In the genomic region with DNA sequence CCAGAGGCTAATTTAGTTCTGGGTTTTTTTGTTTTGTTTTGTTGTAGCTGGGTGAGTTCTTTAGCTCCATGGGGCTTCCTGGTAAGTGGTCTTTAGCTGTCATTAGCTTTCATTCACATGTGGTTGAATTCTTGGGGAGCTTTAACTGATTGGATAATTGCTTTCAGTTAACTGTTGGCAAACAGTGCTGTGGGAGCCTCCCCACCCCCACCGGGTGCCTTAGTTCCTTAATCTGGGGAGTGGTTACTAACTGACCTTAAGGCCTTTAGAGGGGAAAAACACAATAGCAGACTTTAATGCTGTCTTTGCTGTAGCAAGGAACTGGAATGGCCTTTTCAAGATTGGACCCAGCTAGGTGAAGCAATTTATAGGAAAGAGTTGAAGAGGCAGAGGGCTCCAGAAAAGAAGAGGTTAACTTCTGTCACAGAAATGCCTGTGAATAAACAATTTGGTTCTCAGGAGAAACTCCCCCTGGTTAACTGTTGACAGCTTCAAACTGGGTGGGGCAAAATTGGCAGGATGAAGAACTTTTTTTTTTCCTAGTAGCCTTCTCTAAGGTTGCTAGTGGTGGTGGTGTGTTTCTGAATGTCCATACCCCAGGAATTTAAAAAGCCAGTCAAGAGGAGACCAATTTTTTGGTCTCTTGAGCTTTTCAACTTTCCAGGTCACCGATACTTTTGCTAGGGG, we compare ENCODE assay signal across 8 mouse cellular contexts. TPM values are rescaled to one million over a fixed set of nuclear protein-coding genes. Genes with fewer than 3 reads are reported as not detected.
DNase-seq lines count a peak whose midpoint lies in the region; ATAC-seq and TF ChIP-seq lines count a peak whose summit lies in the region.

No protein-coding gene starts in this region.

- H3K36me3 ChIP-seq in intestine, embryonic 16.5 days (ENCODE audit: control insufficient read depth, insufficient read depth, low read length): no peaks in the 10 kb centered on the region; the same call in 1 of the 2 replicates
- no peaks in the 10 kb centered on the region for H3K36me3 ChIP-seq in intestine, embryonic 15.5 days
- H3K36me3 ChIP-seq in kidney, postnatal 0 days (ENCODE audit: insufficient read depth, low read length): no peaks in the 10 kb centered on the region

- ATAC-seq in intestine, embryonic 16.5 days: 0 out of 2 replicates have a peak, but pooled peaks have one; percentile 28
- no peak for ATAC-seq in intestine, embryonic 15.5 days
- ATAC-seq in kidney, postnatal 0 days (replicated peaks; ENCODE audit: low FRiP score, low read depth): no peak
- peak; percentile 42 for ATAC-seq in megakaryocyte-erythroid progenitor cell, adult 5-6 weeks (replicated peaks; ENCODE audit: low FRiP score, low TSS enrichment, poor library complexity, severe bottlenecking)

- H3K4me3 ChIP-seq in intestine, embryonic 16.5 days (ENCODE audit: low read length): no peak overlapping the region
- no peak overlapping the region for H3K4me3 ChIP-seq in intestine, embryonic 15.5 days (replicated peaks)
- H3K4me3 ChIP-seq in kidney, postnatal 0 days (replicated peaks; ENCODE audit: low read depth, low read length): no peak overlapping the region
- H3K4me3 ChIP-seq in cerebellum, adult 2 months (replicated peaks; ENCODE audit: insufficient read depth, low read depth, low read length): no peak overlapping the region

- WGBS in intestine, embryonic 16.5 days: 32% methylated on average over 2 of the region's 2 CpGs
- 36% methylated on average over 2 of the region's 2 CpGs for WGBS in intestine, embryonic 15.5 days
- 18% methylated on average over 2 of the region's 2 CpGs for WGBS in kidney, postnatal 0 days
- WGBS in cerebellum, adult 2 months: 13% methylated on average over 2 of the region's 2 CpGs

- DNase-seq in ZHBTc4 (ENCODE audit: low read depth, low spot score): peak; percentile 95
- peak; percentile 11 for DNase-seq in kidney, postnatal 0 days (ENCODE audit: low spot score)
- DNase-seq in cerebellum, adult 2 months: no peak
- no peak for DNase-seq in cerebellum, postnatal 36 days
- no peak for DNase-seq in urinary bladder, postnatal 10 days (ENCODE audit: low spot score)

- no peak overlapping the region for H3K4me2 ChIP-seq in intestine, embryonic 16.5 days (ENCODE audit: low read depth, low read length)
- H3K4me2 ChIP-seq in intestine, embryonic 15.5 days (replicated peaks): no peak overlapping the region
- H3K4me2 ChIP-seq in kidney, postnatal 0 days (ENCODE audit: low read length): no peak overlapping the region

- peaks cover 9% of the 10 kb centered on the region; the same call in 1 of the 2 replicates for H3K4me1 ChIP-seq in intestine, embryonic 16.5 days (ENCODE audit: control insufficient read depth, insufficient read depth, low read length)
- peaks cover 2% of the 10 kb centered on the region; the same call in 1 of the 2 replicates for H3K4me1 ChIP-seq in intestine, embryonic 15.5 days (replicated peaks)
- peaks cover 15% of the 10 kb centered on the region for H3K4me1 ChIP-seq in kidney, postnatal 0 days (replicated peaks; ENCODE audit: insufficient read depth, low read length)
- peaks cover under 1% of the 10 kb centered on the region; the same call in 1 of the 2 replicates for H3K4me1 ChIP-seq in cerebellum, adult 2 months (ENCODE audit: control insufficient read depth, insufficient read depth, low read length)

- no peak for TF ChIP-seq CTCF in kidney, postnatal 0 days (IDR thresholded peaks at IDR 0.05; ENCODE audit: low read depth)
- TF ChIP-seq CTCF in cerebellum, adult 2 months (IDR thresholded peaks at IDR 0.05; ENCODE audit: borderline replicate concordance, insufficient read depth, low read depth, low read length): no peak

- 0 out of 2 replicates have a peak overlapping the region, but pooled peaks have one; percentile 26 for H3K27ac ChIP-seq in intestine, embryonic 16.5 days (ENCODE audit: low read length)
- H3K27ac ChIP-seq in intestine, embryonic 15.5 days: no peak overlapping the region
- H3K27ac ChIP-seq in kidney, postnatal 0 days: no peak overlapping the region; the same call in 1 of the 2 replicates
- H3K27ac ChIP-seq in cerebellum, adult 2 months (ENCODE audit: insufficient read depth, low read length): no peak overlapping the region

- no peak overlapping the region for H3K9ac ChIP-seq in intestine, embryonic 16.5 days (ENCODE audit: low read depth, low read length)
- H3K9ac ChIP-seq in intestine, embryonic 15.5 days: no peak overlapping the region
- H3K9ac ChIP-seq in kidney, postnatal 0 days (ENCODE audit: low read depth, low read length): no peak overlapping the region

- no peaks in the 10 kb centered on the region for H3K27me3 ChIP-seq in intestine, embryonic 16.5 days (replicated peaks; ENCODE audit: control insufficient read depth, insufficient read depth, low read length)
- no peaks in the 10 kb centered on the region for H3K27me3 ChIP-seq in intestine, embryonic 15.5 days (replicated peaks)
- H3K27me3 ChIP-seq in kidney, postnatal 0 days (ENCODE audit: insufficient read depth, low read length): no peaks in the 10 kb centered on the region
- no peaks in the 10 kb centered on the region for H3K27me3 ChIP-seq in cerebellum, adult 2 months (ENCODE audit: control insufficient read depth, insufficient read depth, low read length)

- no peaks in the 10 kb centered on the region for H3K9me3 ChIP-seq in intestine, embryonic 16.5 days (ENCODE audit: control insufficient read depth, low read length)
- no peaks in the 10 kb centered on the region for H3K9me3 ChIP-seq in intestine, embryonic 15.5 days
- no peaks in the 10 kb centered on the region for H3K9me3 ChIP-seq in kidney, postnatal 0 days (replicated peaks; ENCODE audit: low read length)

- no peak for TF ChIP-seq POLR2A in cerebellum, adult 2 months (IDR thresholded peaks at IDR 0.05; ENCODE audit: borderline replicate concordance, insufficient read depth, low read length)

RNA-seq across cellular contexts. Expression of a gene that starts 7.2 kb away (rescaled TPM):
- polyA plus RNA-seq in intestine, embryonic 16.5 days (2015; fragmentation: Nextera tagmentation; extraction: Ambion mirVana): 95.8 and 101 TPM in 2 replicates
- polyA plus RNA-seq in intestine, embryonic 15.5 days (2015; fragmentation: Nextera tagmentation; extraction: Ambion mirVana): 82.5 and 84.9 TPM in 2 replicates
- polyA plus RNA-seq in kidney, postnatal 0 days (2015; fragmentation: Nextera tagmentation; extraction: Ambion mirVana): 68.1 and 74.5 TPM in 2 replicates
- total RNA-seq in megakaryocyte-erythroid progenitor cell, adult 5-6 weeks (2014; fragmentation: Nextera tagmentation): 53.7 and 58.7 TPM in 2 replicates
- total RNA-seq in megakaryocyte-erythroid progenitor cell, adult 5-6 weeks (2017): 49.5 and 97.3 TPM in 2 replicates
- 78.6 and 82.5 TPM in 2 replicates for polyA plus RNA-seq in cerebellum, adult 2 months (2012; rRNA removed)

RNA-seq across cellular contexts. Expression of a gene that starts 57.0 kb away (rescaled TPM):
- polyA plus RNA-seq in intestine, embryonic 16.5 days (2015; fragmentation: Nextera tagmentation; extraction: Ambion mirVana): 10.7 and 11.4 TPM in 2 replicates
- 10.3 and 11.4 TPM in 2 replicates for polyA plus RNA-seq in intestine, embryonic 15.5 days (2015; fragmentation: Nextera tagmentation; extraction: Ambion mirVana)
- polyA plus RNA-seq in kidney, postnatal 0 days (2015; fragmentation: Nextera tagmentation; extraction: Ambion mirVana): 9.3 and 10.6 TPM in 2 replicates
- 6.5 and 8.0 TPM in 2 replicates for total RNA-seq in megakaryocyte-erythroid progenitor cell, adult 5-6 weeks (2014; fragmentation: Nextera tagmentation)
- 2.0 and 5.6 TPM in 2 replicates for total RNA-seq in megakaryocyte-erythroid progenitor cell, adult 5-6 weeks (2017)
- 20.0 and 20.1 TPM in 2 replicates for polyA plus RNA-seq in cerebellum, adult 2 months (2012; rRNA removed)

Comparison
In these comparisons a context has a peak if more than half of its experiments do, and no peak if none do; other contexts are left out.
1. ATAC-seq: peak in intestine, embryonic 16.5 days (single experiment) and megakaryocyte-erythroid progenitor cell, adult 5-6 weeks (single experiment); none in intestine, embryonic 15.5 days (single experiment) and kidney, postnatal 0 days (single experiment).
2. DNase-seq: peak in ZHBTc4 (single experiment) and kidney, postnatal 0 days (single experiment); none in cerebellum, adult 2 months (0 of 2), cerebellum, postnatal 36 days (0 of 2) and urinary bladder, postnatal 10 days (single experiment).